Mouse (Mus musculus) erythroblast, embryonic 14.5 days (primary cell): ENCODE measurements around the gene Hpcal1.

Experiments
- GATA1 ChIP-seq: IDR thresholded peaks from 2 replicates; pipeline ENCODE4 v1.6.1; 2012; ENCODE audit warnings: low read length, inconsistent platforms, mixed read lengths
- TAL1 ChIP-seq: IDR thresholded peaks from 3 replicates; pipeline ENCODE4 v1.6.1; 2012; ENCODE audit warnings: low read length, inconsistent platforms, mixed read lengths

GRCm38 (mm10) chr12:17691320-17691876, 742 bp downstream of the Hpcal1 start:
- no peak for TF ChIP-seq TAL1
- TF ChIP-seq GATA1, result no peak
